Mouse (Mus musculus): ENCODE results near the gene Klrb1f.
A peak's percentile ranks its signal among the peaks of the same experiment; 100 is the strongest.
"Not testable (repeated sequence)": the region's sequence is repeated elsewhere in the genome, so short reads cannot be mapped to it uniquely, and the experiment has no call there.

Gene Klrb1f

GRCm38 (mm10) chr6:129045601-129046000, at the start of gene Klrb1f:
TSS of gene Klrb1f (plus strand) at chr6:129045901.
- no peak for DNase-seq

GRCm38 (mm10) chr6:128996054-128996767, 49.5 kb upstream of the Klrb1f start:
- peak in 1 of 2 experiments; percentile 9 for DNase-seq

GRCm38 (mm10) chr6:128996768-128997442, 48.8 kb upstream of the Klrb1f start:
- DNase-seq, result peak in 1 of 2 experiments; percentile 18

GRCm38 (mm10) chr6:129001392-129001791, 44.3 kb upstream of the Klrb1f start:
- DNase-seq, result no peak

GRCm38 (mm10) chr6:129008552-129008951, 37.1 kb upstream of the Klrb1f start:
- DNase-seq, result no peak

GRCm38 (mm10) chr6:129009846-129010504, 35.7 kb upstream of the Klrb1f start:
- peak in 1 of 2 experiments; percentile 12 for DNase-seq

- DNase-seq, result no peak
Measured at GRCm38 (mm10) chr6:129010505-129010873, 35.2 kb upstream of the Klrb1f start.

GRCm38 (mm10) chr6:129012012-129012411, 33.7 kb upstream of the Klrb1f start:
- not testable (repeated sequence) for DNase-seq

- DNase-seq, result no peak
Measured at GRCm38 (mm10) chr6:129012966-129013365, 32.7 kb upstream of the Klrb1f start.

- DNase-seq, result no peak
Measured at GRCm38 (mm10) chr6:129013762-129014276, 31.9 kb upstream of the Klrb1f start.

GRCm38 (mm10) chr6:129014399-129014798, 31.3 kb upstream of the Klrb1f start:
- DNase-seq, result no peak

- no peak for DNase-seq
Measured at GRCm38 (mm10) chr6:129027451-129028248, 18.1 kb upstream of the Klrb1f start.

GRCm38 (mm10) chr6:129030175-129030824, 15.4 kb upstream of the Klrb1f start:
- no peak for DNase-seq

GRCm38 (mm10) chr6:129030964-129031363, 14.7 kb upstream of the Klrb1f start:
- DNase-seq, result no peak

GRCm38 (mm10) chr6:129033397-129033796, 12.3 kb upstream of the Klrb1f start:
- DNase-seq, result no peak

- DNase-seq, result no peak
Measured at GRCm38 (mm10) chr6:129035017-129035416, 10.7 kb upstream of the Klrb1f start.

GRCm38 (mm10) chr6:129036326-129036725, 9.4 kb upstream of the Klrb1f start:
- no peak for DNase-seq

- DNase-seq, result no peak
Measured at GRCm38 (mm10) chr6:129036890-129037463, 8.7 kb upstream of the Klrb1f start.

- no peak for DNase-seq
Measured at GRCm38 (mm10) chr6:129041470-129041869, 4.2 kb upstream of the Klrb1f start.

GRCm38 (mm10) chr6:129042470-129042869, 3.2 kb upstream of the Klrb1f start:
- DNase-seq, result no peak

GRCm38 (mm10) chr6:129048381-129048780, 2.7 kb downstream of the Klrb1f start:
- no peak for DNase-seq
